Mouse (Mus musculus): ENCODE results near the gene Sox2. TPM values are rescaled to one million over a fixed set of nuclear protein-coding genes. Genes with fewer than 3 reads are reported as not detected.

The Sox2 gene
- total RNA-seq, 4 experiments from 2014 or later = 37.0 to 44.0 (median 39.2) TPM

DNA sequence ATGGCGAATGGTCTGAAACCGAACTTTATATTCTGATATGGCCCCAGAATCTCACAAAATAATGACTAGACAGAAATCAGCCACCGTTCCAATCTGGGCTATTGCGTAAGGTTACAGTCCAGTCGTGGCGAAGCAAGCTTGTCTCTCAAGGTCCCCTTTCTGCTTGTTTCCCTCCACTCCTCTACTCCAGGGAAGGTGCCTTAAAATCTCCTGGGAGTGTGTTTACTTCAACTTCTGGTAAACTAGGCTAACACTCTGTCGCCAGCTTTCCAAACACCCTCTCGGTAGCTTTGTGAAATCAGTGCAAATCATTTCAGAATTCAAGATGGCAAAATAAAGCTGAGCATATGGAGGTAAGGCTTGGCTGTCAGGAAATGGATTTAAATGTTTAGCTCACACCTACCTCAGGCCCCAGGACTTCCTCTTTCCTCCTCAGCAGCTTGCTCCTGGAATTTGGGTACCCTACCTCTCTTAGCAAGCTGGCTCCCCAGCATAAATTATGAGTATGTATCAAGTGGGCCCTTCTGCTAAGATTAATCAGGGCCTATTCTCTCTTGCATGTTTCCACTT is 8.8 kb downstream of the Sox2 start:
- DNase-seq (ENCODE audit: low spot score in 2 of 2) = no peak

DNA sequence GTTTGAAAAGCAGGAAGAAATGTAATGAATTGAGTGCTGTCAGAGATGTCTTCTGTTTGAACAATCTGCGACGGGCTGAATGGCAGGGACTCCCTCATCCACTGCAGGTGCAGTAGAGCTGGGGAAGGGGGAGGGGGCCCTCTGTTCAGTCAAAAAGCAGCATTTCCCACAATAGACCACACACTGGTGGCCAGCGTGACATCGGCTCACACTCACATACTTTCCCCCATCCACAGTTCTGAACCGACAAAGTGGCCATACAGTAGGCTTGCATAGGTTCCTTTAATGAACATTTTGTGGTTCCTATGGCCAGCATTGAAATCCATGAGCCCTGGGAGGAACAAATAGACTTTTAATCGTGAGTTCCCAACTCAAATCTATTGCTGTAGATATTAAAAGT is 9.7 kb downstream of the Sox2 start:
- no peak for DNase-seq (ENCODE audit: low spot score in 2 of 2)

DNA sequence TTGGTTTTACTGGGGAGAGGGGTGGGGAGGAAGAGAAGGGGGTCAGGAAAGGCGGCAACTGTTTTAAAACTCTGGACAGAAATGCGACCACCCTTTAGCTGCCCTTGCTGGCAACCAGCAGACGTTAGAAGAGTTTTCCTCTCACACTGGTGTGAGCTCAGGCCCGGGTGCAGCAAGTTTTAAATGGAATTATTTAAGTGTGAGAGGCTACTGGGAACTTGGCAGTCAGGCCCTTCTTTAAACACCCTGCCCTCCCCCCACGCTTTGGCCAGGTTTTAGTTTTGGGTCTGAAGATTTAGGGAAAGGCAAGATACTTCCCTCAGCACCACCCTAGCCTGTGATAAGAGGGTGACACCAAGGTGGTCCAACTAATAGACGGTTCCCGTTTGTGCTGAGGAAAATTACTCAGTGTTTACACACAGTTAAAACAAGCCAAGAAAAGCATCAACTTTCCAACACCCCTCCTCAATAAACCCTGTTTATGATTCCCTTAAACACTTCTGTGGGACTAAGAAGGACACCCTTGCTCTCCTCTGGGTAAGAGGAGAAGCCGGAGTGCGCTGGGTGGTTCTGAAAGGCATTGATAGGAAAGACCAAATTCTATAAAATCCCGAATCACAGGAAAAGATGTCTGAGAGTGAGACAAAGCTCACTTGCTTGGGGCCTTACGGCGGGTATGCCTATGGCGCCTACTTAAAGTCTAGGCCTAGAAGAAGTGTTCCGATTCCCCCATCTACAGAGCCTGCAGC is 10.5 kb downstream of the Sox2 start:
- no peak for DNase-seq (ENCODE audit: low spot score in 2 of 2)

DNA sequence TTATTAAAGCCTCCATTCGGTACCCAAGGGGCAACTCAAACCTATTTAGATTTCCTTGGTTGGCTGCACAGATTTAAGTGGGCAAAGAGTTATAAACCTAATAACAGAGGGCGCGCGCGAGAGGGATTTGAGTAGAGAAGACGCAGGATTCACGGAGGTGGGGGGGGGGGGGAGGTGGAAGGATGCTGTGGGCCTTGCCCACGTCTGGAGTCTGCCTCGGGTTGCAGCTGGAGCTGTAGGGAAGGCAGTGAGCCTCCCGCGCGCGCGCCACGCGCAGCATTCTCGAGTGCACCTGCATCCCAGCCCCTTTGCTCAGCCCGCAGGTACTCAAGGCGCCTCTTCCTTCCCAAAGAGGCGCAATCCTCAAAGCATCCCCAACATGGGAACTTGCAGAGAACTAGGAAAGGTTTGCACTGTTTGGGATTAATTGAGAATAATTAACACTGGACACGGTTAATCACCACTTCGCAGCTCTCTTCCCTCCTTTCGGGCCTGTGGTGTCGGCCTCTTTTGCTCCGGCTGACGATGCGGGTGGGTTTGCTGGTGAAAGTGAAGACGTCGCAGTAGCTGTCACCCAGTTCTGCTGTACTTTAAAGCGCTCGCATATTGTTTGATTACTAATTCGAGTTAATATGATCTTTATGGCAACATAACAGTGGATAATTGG is 11.3 kb downstream of the Sox2 start:
- no peak for DNase-seq (ENCODE audit: low spot score in 2 of 2)

DNA sequence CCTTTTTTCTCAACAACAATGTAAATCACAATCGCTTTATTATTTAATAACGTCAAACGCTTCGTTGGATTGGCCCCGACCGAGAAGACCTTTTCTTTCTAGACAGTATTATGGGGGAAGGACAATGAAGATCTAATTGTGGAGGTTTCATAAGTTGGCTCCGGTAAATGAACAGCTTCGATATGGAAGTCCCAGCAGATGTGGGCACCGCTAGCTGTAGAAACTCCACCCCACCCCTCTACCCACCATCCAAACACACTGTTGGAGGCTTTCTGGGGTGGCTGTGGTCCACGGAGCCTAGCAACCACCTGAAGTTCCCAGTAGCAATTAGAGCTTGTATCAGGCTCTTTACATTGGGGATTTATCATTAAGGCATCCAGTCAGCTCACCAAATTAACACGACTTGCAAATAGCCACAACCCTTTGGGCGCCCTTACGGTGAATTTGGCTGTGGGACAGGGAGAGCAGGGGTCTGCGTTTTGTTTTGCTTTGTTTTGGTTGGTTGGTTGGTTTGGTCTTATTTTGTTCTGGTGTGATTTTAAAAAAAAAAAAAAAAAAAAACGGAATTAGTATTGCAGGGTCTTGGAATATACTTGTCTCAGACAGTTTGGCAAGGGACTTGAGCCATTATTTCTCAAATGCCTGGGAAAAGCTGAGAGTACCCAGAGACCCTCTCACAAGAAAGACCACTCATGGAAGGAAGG is 12.0 kb downstream of the Sox2 start:
- DNase-seq (ENCODE audit: low spot score in 2 of 2) = no peak

DNA sequence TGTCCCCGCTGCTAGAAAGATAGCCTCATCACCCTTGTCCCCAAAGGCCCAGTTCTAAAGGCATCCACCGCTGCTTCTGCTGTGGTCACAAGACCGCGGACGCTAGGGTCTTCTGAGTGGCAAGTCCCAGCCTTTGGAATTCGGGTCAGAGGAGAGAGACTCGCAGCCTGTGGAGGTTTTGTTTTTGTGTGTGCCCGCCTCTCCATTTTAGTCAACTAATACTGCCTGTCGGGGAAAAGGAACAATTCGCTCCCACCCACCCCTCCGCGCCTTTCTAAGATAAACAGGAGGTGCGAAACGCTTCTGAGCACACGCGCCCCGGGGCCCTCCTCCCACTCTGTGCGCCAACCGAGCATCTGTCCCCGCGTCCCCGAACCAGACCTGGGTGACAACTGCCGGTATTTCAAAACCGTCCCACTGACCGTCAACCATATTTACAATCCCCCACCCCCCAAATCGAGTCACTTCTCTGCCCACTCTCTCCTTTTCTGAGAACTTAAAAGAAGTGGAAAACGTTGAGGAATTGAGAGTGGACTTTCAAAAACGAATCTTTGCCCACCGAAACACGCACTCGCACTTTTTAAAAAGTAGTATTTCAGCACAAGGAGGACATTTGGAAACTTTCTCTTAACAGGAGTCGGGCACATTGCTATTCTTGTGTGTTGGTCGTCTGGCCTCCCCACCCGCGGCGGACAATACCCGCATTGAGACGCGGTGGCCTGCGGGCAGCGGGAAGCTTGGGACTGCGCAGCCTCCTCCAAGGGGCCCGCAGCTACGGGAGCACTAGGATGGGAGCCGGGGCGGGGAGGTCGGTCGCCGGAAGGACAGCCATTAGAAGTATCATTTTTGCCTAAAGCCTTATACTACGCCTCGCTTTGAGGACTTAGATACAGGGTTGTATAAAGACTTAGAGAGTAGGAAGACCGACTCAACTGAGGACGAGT is 12.8 kb downstream of the Sox2 start:
- no peak for DNase-seq (ENCODE audit: low spot score in 2 of 2)

DNA sequence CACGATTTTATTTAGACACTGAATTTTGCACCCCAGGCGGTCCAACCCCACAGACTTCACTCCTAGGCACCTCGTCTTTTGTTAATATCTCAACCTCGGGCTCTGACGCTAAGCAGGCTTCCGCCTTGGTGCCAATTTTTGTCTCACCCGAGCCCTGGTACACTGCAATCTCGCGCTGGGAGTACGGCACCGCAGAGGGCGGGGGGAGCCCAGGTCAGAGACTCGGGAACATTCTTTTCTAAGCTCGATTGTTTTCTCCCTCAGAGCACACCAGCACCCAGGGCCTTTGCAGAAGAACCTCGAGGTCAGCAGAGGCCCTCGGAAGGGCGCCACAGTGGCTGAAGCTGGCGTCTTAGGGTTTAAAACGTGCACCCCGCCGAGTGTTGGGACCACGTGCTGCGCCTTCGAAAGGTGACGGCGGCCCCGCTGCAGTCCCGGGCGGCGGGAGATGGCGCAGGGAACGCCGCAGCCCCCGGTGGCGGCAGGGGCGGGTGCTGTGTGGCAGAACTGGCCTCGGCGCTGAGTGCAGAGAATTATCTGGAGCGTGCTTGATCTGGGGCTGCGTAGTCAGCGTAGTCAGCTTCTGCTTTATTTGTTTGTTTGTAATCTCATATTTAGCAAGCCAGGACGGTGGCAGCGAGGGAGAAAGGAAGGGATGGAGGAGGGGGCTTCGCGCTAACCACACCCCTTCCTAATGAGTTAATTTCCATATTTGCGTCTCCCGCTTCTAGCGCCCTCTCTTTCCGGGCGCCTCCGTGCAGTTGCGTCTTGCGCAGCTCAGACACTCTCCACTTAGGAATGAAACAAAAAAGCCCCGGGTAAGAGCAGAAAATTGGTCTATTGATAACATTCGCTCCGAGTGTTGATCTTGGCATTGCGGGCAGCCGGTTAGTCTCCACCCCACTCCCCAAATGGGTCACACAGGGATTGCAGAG is 13.8 kb downstream of the Sox2 start:
- no peak for DNase-seq (ENCODE audit: low spot score in 2 of 2)

DNA sequence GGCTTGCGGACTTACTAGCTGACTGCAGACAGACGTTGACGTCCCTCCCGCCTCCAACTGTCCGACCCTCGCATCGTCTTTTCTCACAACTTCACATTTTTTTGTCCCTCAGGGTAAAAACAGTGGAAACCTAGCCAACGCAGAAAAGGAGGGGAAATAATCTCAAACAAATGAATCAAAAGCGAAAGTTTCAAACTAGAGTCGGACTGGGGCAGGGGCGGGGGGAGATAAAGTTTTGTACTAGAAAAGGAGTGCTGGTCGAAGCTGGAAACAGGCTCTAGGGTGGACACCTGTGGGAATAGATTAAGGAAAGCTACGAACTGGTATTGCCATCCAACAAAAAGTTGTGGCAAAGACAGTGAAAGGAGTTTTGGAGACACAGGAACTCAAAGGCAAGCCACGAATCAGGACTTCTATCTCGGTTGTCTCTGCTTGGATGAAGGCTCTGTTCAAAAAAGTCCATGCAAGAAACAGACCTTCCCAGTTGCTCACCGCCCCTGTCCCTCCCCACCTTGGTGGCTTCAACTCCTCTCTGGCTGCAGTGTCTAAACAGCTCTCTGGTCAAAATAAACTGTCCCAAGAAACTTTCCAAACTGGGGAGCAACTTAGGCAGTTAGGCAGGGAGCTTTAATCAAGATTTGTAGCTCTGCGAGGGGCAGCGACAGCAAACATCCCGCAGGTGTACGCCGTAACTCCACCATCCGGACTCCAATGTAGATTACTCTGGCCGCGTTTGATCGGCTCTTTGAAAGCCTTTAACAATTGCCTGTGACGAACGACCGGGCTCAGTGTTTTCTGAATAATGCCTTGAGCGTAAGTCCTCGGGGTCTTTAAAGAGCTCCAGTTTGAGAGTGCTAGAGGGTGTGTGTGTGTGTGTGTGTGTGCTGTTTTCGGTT is 14.7 kb downstream of the Sox2 start:
- no peak for DNase-seq (ENCODE audit: low spot score in 2 of 2)

DNA sequence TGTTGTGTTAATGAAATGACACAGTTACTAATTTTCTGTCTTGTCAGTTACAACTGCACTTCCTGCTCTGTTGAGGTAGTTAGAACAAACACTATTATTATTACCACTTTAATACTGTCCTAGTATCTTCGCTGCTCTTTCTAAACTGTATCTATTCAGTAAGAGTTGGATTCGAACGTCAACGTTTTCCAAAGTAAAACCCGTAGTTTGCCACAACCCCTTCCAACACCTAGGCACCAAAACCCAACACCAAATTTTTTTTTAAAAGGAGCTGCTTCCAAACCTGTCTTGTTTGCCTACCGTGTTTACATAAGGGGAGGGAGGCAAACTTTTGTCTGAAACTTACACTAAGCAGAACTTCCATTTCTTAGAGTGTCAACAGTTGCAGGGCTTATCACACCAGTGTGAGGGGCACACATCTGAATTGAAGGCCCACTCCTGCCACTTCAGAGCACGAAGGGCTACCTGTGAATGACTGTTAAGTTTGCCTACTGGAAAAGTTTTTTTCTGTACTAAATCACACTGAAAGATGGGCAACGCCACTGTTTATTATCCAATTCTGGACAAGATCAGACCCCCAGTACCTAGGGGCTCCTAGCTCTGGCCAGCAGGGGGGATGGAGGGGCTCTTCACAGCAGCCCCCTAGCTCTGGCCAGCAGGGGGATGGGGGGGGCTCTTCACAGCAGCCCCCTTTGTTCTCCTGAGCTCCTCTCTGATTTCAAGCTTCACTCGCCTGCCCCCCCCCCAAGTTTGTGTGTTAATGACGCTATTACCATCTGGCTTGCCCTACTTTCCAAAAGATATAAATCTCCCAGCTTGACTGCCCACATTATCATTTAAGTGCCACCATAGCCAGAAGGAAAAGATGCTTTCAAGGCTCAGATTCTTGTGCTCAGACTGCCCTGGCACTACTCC is 15.8 kb downstream of the Sox2 start:
- no peak for DNase-seq (ENCODE audit: low spot score in 2 of 2)

DNA sequence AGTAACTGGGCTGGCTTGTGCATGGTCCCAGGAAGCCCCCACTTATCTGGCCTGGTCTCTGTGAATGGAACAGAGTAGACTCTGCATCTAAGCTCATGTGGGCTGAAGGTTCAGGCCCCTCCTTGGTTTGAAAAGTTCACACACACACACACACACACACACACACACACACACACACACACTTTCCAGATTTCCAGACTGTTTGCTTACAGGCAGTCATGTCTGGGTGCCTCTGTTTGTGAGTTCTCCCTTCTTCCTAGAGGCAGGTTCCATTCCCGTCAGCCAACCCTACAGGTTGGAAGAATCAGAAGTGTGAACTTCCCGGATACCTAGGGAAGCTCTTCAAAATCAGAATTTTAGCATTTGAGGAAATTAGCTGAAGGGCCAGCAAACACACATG is 17.0 kb downstream of the Sox2 start:
- DNase-seq (ENCODE audit: low spot score in 2 of 2) = no peak

DNA sequence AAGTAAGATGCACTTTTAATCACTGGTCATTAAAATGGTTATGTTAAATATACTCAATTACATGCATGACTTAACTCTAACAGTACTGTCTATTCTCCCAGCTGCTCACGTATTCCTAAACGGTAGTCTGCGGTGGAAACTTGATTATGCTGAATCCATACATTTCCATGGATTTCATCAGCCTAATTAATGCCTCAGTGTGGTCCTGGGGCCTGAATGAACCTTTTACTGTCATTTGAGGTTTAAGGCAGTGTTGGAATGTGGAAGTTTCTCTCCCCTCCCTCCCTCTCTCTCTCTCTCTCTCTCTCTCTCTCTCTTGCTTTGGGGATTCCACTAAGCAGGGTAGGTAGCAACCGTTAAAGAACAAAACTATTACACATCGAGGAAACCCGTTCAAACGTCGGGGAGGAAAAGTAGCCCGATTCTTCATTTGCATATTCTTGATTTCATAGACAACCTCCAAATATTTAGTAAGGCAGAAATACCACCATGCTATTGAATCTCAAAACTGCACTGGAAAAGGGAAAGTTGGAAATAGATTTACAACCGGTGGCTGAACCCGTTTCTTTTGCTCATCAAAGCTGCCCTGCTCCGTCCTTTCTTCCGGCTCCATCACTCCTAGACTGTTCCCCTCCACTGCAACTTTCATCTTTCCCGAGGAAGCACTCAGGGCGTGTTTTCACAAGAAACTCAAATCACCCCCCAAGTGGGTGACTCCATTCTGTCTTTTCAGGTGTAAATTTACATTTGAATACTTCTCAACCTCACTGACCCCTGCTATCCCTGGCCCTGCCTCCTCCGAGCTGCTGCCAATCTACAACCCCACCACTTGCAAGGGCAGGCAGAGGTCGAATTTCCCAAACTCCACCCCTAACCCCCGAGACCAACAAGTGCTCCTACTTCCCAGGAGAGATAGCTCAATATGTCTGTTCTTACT is 17.9 kb downstream of the Sox2 start:
- no peak for DNase-seq (ENCODE audit: low spot score in 2 of 2)

DNA sequence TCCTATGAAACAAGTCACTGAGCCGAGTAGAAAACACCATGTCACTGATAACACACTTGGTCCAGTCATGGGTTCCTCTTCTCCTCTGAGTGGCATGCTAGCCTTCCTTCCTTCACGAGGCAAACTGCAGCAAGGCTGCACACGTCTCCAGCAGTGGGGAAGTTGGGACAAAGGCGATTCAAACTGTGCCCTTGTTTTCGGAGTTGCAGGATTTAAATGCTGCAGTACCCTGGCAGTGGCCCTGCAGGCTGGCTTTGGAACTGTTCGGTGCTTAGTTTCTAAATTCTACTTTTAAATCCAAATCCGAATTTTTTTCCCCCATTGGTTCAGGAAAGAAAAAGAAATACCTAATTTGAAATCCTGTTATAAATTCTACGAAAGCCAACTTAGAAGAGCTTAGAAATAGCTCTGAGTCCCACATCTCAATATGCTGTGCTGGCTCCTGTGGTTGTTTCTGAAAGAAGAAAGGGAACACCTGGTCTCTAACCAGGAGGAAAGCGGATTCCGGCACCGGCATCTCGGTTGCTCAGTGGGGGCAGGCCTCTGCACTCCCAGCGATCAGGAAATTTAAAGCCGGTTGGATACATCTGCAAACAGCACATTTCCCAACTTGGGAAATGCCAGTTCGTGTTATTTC is 20.9 kb downstream of the Sox2 start:
- no peak for DNase-seq (ENCODE audit: low spot score in 2 of 2)

DNA sequence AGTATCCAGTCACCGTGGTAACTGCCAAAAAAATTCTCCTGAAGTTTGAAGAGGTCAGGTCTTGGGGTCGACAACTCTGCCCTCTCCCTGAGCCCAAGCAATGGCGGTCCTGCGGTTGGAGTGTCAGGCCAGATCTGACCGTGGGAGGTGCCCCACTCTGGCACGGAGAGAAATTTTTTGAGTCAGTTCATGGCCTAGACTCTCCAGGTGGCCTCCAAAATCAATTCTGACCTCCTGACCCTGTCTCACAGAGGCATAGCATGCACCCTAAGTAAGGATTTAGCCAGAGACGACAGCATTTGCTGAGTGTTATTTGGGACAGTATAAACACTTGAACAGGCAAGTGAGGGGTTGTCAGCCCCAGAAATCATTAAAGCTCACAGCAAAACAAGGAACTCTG is 28.6 kb downstream of the Sox2 start:
- no peak for DNase-seq (ENCODE audit: low spot score in 2 of 2)

DNA sequence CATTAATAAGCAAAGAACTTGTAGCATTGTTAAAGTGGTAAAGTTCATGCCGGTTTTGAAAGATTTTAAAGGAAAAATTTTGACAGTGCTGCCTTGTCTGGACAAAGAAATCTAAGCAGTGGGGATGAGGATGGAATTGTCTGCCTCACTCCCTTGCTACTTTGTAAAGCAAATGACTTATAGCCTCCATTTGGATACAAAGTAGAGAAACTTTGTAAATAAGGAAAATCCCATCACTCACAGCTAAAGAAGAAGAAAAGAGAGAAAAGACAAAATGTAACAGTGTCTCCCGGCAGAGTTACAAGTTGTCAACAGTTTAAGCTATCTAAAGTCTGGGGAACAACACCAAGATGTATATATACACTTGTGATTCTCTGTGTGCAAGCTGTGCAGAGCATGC is 29.2 kb downstream of the Sox2 start:
- DNase-seq (ENCODE audit: low spot score in 2 of 2) = no peak

DNA sequence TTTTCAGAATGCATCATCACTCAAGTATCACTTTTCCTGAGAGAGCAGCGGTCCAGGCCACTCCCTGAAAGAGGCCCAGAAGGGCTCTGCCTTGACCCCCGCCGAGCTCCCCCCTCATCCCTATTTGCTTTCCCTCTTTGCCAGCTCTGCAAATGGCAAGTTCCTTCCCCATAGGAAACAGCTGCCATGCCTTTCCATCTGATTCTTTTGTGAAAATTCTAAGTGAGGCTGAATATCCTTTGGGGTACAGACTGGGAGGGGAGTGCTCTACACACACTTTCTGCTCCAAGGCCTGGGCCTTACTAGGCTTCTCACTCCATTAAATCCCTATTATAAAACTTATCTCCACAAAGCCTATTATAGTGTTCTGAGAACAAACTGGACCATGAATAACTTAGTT is 29.7 kb downstream of the Sox2 start:
- no peak for DNase-seq (ENCODE audit: low spot score in 2 of 2)

DNA sequence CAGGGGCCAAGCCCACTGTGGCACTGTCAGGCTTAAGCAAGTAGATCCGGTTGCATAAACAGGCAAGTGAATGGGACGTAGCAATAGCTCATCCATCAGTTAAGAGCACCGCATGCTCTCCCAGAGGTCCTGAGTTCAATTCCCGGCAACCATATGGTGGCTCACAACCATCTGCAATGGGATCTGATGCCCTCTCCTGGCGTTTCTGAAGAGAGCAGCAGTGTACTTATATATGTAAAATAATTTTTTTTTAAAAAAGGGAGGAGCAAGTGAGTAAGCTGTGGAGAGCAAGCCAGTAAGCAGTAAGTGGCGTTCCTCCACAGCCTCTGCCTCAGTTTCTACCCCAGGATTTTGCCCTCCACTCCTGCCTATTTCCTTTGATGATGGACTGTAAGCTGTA is 37.9 kb downstream of the Sox2 start:
- no peak for DNase-seq (ENCODE audit: low spot score in 2 of 2)

All from left cerebral cortex, adult 8-10 months (tissue).